Mouse (Mus musculus): ENCODE results near the gene Mad2l2.
"Not testable (repeated sequence)": the region's sequence is repeated elsewhere in the genome, so short reads cannot be mapped to it uniquely, and the experiment has no call there.

Mad2l2 gene

GRCm38 (mm10) chr4:148168287-148168686 lies 38.1 kb downstream of the Mad2l2 start:
- in situ Hi-C loops (cut with MboI, MseI): loop anchor here (5.0 to 25.0 kb wide), 2 partner anchors 56 to 444 kb away; partner anchors contain the start of gene Masp2

- in situ Hi-C loops (cut with MboI, MseI): loop anchor here (5.0 to 25.0 kb wide), 2 partner anchors 57 to 443 kb away; partner anchors contain the start of gene Masp2
Observed at GRCm38 (mm10) chr4:148169586-148169985, 39.4 kb downstream of the Mad2l2 start.

GRCm38 (mm10) chr4:148170842-148171241 lies 40.7 kb downstream of the Mad2l2 start:
- in situ Hi-C loops (cut with MboI, MseI): loop anchor here (5.0 to 25.0 kb wide), 4 partner anchors 116 to 441 kb away; partner anchors contain the start of genes Disp3 and Masp2

- in situ Hi-C loops (cut with MboI, MseI): loop anchor here (5.0 to 25.0 kb wide), 4 partner anchors 116 to 441 kb away; partner anchors contain the start of genes Disp3 and Masp2
Observed at GRCm38 (mm10) chr4:148171261-148171660, 41.1 kb downstream of the Mad2l2 start.

- in situ Hi-C loops (cut with MboI, MseI): loop anchor here (5.0 to 25.0 kb wide), 4 partner anchors 113 to 438 kb away; partner anchors contain the start of genes Disp3 and Masp2
Observed at GRCm38 (mm10) chr4:148173811-148174494, 43.8 kb downstream of the Mad2l2 start.

- in situ Hi-C loops (cut with MboI, MseI): loop anchor here (5.0 to 25.0 kb wide), 4 partner anchors 113 to 438 kb away; partner anchors contain the start of genes Disp3 and Masp2
Observed at GRCm38 (mm10) chr4:148174495-148174862, 44.3 kb downstream of the Mad2l2 start.

- in situ Hi-C loops (cut with MboI, MseI): loop anchor here (10.0 kb wide), 1 partner anchor 208 kb away; no protein-coding TSS in a partner anchor
Observed at GRCm38 (mm10) chr4:148176603-148177002, 46.4 kb downstream of the Mad2l2 start.

GRCm38 (mm10) chr4:148177716-148178115 lies 47.5 kb downstream of the Mad2l2 start:
- in situ Hi-C loops (cut with MboI, MseI): loop anchor here (10.0 kb wide), 1 partner anchor 207 kb away; no protein-coding TSS in a partner anchor

- in situ Hi-C loops (cut with MboI, MseI): no loop called here
Observed at GRCm38 (mm10) chr4:148181483-148181882, 51.3 kb downstream of the Mad2l2 start.

GRCm38 (mm10) chr4:148182363-148182762 lies 52.2 kb downstream of the Mad2l2 start:
- in situ Hi-C loops (cut with MboI, MseI): no loop called here

- in situ Hi-C loops (cut with MboI, MseI): no loop called here
Observed at GRCm38 (mm10) chr4:148184564-148184963, 54.4 kb downstream of the Mad2l2 start.

- in situ Hi-C loops (cut with MboI, MseI): no loop called here
Observed at GRCm38 (mm10) chr4:148185819-148186218, 55.6 kb downstream of the Mad2l2 start.

- in situ Hi-C loops (cut with MboI, MseI): not testable (repeated sequence)
Observed at GRCm38 (mm10) chr4:148188767-148189166, 58.6 kb downstream of the Mad2l2 start.

- in situ Hi-C loops (cut with MboI, MseI): no loop called here
Observed at GRCm38 (mm10) chr4:148192707-148193245, 62.6 kb downstream of the Mad2l2 start.

GRCm38 (mm10) chr4:148194400-148194799 lies 64.2 kb downstream of the Mad2l2 start:
- in situ Hi-C loops (cut with MboI, MseI): no loop called here
